Mouse (Mus musculus) hindlimb bud, embryonic 11.5 days (tissue): ENCODE measurements at regions not wholly inside any gene's neighbourhood (a gene's known extent, or its start where the extent isn't known, plus 50 kb on each side); places are given as distances from the start of the nearest gene placed in this dataset.

Experiments used
- DNase-seq: peaks from one replicate; pipeline ENCODE4 v3.0.0-alpha.2; 2012; ENCODE audit warnings: low read depth, low spot score; ENCODE audit errors: extremely low spot score

- no peak for DNase-seq
Measured at GRCm38 (mm10) chr9:61640739-61641138, 268.6 kb downstream of the Tle3 start.

- DNase-seq, result no peak
Measured at GRCm38 (mm10) chr9:61638908-61639307, 266.7 kb downstream of the Tle3 start.

GRCm38 (mm10) chr9:61633936-61634335 is 261.8 kb downstream of the Tle3 start:
- DNase-seq, result no peak

GRCm38 (mm10) chr9:61632602-61633001 is 260.4 kb downstream of the Tle3 start:
- DNase-seq, result no peak

GRCm38 (mm10) chr9:61631097-61631496 is 258.9 kb downstream of the Tle3 start:
- DNase-seq, result no peak

GRCm38 (mm10) chr9:61627801-61628574 is 255.8 kb downstream of the Tle3 start:
- no peak for DNase-seq

GRCm38 (mm10) chr9:61622933-61623332 is 250.8 kb downstream of the Tle3 start:
- no peak for DNase-seq

- DNase-seq, result no peak
Measured at GRCm38 (mm10) chr9:61621939-61622338, 249.8 kb downstream of the Tle3 start.

GRCm38 (mm10) chr9:61620786-61621185 is 248.6 kb downstream of the Tle3 start:
- DNase-seq, result no peak

GRCm38 (mm10) chr9:61620105-61620504 is 247.9 kb downstream of the Tle3 start:
- DNase-seq, result no peak

- DNase-seq, result peak; percentile 80
Measured at GRCm38 (mm10) chr9:61618510-61619249, 246.5 kb downstream of the Tle3 start.

GRCm38 (mm10) chr9:61617979-61618378 is 245.8 kb downstream of the Tle3 start:
- peak; percentile 69 for DNase-seq

GRCm38 (mm10) chr9:61615556-61615955 is 243.4 kb downstream of the Tle3 start:
- no peak for DNase-seq

- DNase-seq, result no peak
Measured at GRCm38 (mm10) chr9:61607576-61607975, 235.4 kb downstream of the Tle3 start.

- DNase-seq, result peak; percentile 30
Measured at GRCm38 (mm10) chr9:61602353-61602978, 230.3 kb downstream of the Tle3 start.

GRCm38 (mm10) chr9:61601911-61602310 is 229.7 kb downstream of the Tle3 start:
- DNase-seq, result no peak

GRCm38 (mm10) chr9:61597287-61597686 is 225.1 kb downstream of the Tle3 start:
- no peak for DNase-seq

- no peak for DNase-seq
Measured at GRCm38 (mm10) chr9:61596410-61597108, 224.4 kb downstream of the Tle3 start.

GRCm38 (mm10) chr9:61595170-61595967 is 223.2 kb downstream of the Tle3 start:
- DNase-seq, result no peak

- DNase-seq, result no peak
Measured at GRCm38 (mm10) chr9:61593991-61594390, 221.8 kb downstream of the Tle3 start.
